Mouse (Mus musculus) lung, postnatal 25 days (tissue): Measurements from ENCODE around the gene Fut8.

Source experiments
- DNase-seq: peaks from one replicate; pipeline ENCODE4 v3.0.0; 2022; ENCODE audit warnings: low spot score

The Fut8 gene

DNA sequence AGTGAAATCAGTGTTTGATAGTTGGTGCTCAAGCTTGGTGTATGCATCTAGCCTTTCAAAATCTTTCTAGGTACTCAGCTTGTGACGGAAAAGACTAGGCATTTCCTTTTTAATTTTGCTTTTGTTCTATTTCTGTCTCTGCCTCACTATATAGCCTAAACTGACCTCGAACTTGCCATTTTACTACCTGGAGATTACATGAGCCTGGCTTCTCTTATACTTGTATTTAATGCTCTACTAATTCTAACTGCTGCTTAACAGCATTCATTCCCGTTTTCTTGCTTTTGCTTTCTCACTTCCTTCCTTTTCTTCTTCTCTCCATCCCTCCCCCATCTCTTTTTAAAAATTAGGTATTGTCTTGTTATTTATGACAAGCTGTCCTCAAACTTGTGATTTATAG, 67.6 kb downstream of the Fut8 start:
- DNase-seq = no peak

DNA sequence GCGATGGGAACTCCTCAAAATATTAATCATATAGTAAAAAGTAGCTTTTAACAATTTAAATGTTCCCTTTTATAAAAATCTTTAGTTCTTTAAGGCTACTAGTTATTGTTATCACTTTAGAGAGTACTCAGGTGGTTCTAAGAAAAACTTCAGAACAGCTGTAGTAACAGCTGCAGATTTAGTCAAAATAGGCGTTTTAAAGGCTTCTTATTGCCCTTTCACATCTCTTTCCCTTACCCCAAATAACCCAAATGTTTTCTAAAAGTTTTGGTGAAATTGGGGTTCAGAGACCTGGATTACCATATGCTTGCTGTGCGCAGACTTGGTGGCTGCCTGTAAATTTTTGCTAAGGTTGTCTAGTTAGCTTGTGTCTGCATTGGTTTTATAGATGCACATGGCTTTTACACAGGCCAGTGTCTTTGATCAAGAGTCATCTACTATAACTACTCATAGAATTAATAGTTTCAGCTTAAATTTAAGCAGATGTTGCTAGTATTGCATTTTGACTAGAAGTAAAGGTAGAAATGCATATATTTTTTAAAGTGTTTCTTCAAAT, 68.9 kb downstream of the Fut8 start:
- DNase-seq = no peak

GRCm38 (mm10) chr12:77309507-77309906, 71.6 kb downstream of the Fut8 start:
- no peak for DNase-seq

DNA sequence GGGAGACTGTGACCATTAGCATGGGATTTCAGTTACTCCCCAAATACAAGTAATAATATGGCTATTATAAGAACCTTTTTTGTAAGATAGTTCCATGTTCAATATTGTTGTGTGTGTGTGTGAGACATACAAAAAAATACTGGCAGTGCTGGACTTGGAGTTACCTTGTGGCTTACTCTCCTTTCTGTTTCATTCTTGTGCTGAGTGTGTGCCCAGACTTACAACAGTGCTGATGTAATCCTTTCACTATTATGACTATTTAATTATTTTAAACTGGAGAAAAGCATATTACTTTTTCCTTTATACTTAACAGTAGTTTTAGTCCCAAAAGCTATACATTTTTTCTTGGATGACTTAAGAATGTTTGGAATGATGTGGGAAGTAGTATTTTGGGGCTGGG, 75.6 kb downstream of the Fut8 start:
- DNase-seq = no peak

DNA sequence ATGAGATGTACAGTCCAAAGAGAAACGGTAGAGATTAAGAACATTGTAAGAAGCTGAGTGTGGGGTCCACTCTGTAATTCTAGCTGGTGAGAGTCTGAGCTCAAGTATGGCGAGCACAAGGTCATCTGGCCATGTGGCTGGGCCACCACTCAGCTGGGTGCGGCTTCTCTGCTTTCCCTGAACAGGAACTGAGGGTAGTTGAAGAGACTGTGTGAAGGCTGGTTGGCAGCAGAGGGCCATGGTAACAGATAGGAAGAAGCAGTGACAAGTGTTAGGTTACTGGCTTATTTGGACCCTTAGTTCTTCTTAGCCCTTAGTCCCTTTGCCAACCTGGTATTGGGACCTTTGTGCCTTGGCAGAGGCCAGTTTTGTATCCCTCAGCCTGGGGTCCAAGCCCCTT, 86.2 kb downstream of the Fut8 start:
- DNase-seq = no peak

GRCm38 (mm10) chr12:77346521-77346920, 108.6 kb downstream of the Fut8 start:
- DNase-seq = peak; percentile 1

GRCm38 (mm10) chr12:77349543-77349942, 111.6 kb downstream of the Fut8 start:
- DNase-seq = no peak

DNA sequence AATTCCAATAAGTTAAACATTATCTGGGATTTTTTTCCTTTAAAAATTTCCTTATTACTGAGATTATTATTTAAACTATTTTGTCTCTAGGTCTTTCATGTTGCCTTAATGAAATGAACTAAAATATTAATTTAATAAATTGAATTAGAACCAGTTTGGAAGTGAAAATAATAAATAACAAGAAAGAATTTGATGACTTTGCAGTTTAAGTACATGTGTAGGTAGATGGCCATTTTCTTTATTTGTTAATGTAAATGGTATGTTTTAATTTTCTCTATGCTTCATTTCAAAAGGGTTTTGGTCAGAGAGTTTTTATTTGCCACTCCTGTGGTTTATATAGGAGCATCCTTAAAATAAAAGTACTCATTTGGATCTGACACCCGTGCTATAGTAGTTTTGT, 177.8 kb downstream of the Fut8 start:
- DNase-seq = no peak

- DNase-seq = no peak
These were observed 183.9 kb downstream of the Fut8 start for GRCm38 (mm10) chr12:77421667-77422393.

DNA sequence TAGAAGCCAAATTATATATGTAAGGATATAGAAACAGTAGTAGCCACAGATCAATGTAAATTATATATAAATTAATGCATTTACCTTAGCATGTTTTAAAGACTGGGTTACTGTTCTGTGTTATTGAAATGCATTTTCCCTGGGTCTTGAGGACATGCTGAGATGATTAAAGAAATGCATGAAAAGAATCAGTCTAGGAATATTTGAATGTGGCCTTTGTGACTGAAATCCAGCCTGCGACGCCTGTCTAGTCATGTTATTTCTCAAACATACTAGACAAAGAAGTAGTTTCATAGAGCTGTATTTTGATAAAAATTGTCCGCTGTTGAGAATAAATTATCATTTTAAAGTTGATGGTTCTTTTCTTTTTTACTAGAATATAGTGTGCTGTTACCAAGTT, 188.2 kb downstream of the Fut8 start:
- DNase-seq = no peak

GRCm38 (mm10) chr12:77428165-77428564, 190.2 kb downstream of the Fut8 start:
- DNase-seq = no peak

- DNase-seq = no peak
These were observed 191.5 kb downstream of the Fut8 start for GRCm38 (mm10) chr12:77429381-77429780.

- no peak for DNase-seq
These were observed 198.8 kb downstream of the Fut8 start for GRCm38 (mm10) chr12:77436733-77437132.

GRCm38 (mm10) chr12:77450816-77451215, 212.9 kb downstream of the Fut8 start:
- DNase-seq = no peak

- no peak for DNase-seq
These were observed 228.3 kb downstream of the Fut8 start for GRCm38 (mm10) chr12:77466178-77466577.

GRCm38 (mm10) chr12:77479931-77480330, 242.0 kb downstream of the Fut8 start:
- DNase-seq = no peak

GRCm38 (mm10) chr12:77481153-77481552, 243.2 kb downstream of the Fut8 start:
- DNase-seq = no peak

GRCm38 (mm10) chr12:77481799-77482198, 243.9 kb downstream of the Fut8 start:
- DNase-seq = no peak

GRCm38 (mm10) chr12:77483180-77483855, 245.4 kb downstream of the Fut8 start:
- no peak for DNase-seq

DNA sequence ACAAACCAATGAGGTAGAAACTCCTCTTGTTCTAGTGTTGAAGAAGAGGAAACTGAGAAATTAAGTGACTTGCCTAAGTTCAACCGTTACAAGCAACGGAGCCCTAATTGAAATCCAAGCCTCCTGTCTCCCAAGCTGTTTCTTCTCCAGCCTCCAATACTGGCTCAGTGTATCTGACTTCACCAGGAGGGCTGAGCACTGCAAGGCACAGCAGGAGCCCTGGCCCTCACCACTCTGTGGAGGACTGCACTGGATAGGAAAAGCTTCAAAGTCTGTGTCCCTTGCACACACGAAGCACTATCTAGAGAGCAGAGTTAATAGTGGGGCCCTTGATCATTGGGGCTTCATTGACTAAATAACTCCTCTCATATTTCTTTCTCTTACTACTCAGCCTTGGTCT, 246.8 kb downstream of the Fut8 start:
- DNase-seq = no peak

- no peak for DNase-seq
These were observed 253.6 kb downstream of the Fut8 start for GRCm38 (mm10) chr12:77491478-77491877.

DNA sequence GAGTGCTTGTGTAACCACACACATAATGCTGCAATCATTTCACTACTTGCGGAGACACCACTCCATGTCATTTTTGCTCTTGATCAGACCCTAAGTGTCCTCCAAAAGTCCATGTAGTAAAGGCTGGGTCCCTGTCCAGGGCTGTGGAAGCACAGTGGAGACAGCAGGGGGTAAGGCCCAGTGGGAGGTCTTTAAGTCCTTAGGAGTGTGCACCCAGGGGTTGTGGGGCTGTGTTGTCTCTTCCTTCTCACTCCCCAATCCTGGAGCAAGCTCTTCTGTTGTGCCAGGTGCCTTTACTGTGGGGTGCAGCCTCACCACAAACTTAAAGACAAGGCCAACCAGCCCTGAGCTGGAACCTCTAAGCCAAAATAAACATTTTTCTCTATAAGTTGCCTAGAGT, 257.9 kb downstream of the Fut8 start:
- no peak for DNase-seq

- no peak for DNase-seq
These were observed 260.2 kb downstream of the Fut8 start for GRCm38 (mm10) chr12:77498153-77498552.
